In genomic region chr6:106593756-106594155, GRCm38 (mm10) we compare ENCODE assay signal across 13 mouse cellular contexts.
DNase-seq lines count a peak whose midpoint lies in the region; ATAC-seq lines count a peak whose summit lies in the region.
"Had no signal": no experiment of that assay in that cellular context is flagged by ENCODE, and none has a peak within 500 bp of the region (broad histone marks: within the 10 kb centered on the region; RNA-seq: fewer than 3 reads in every experiment).

No protein-coding gene starts in this region.

- no peaks in the 10 kb centered on the region for H3K36me3 ChIP-seq in heart, embryonic 12.5 days
- H3K36me3 ChIP-seq in midbrain, embryonic 12.5 days = no peaks in the 10 kb centered on the region
- H3K36me3 ChIP-seq in midbrain, embryonic 10.5 days = no peaks in the 10 kb centered on the region
- no peaks in the 10 kb centered on the region for H3K36me3 ChIP-seq in embryonic facial prominence, embryonic 14.5 days (ENCODE audit: control insufficient read depth, insufficient read depth, low read length)
- no peaks in the 10 kb centered on the region for H3K36me3 ChIP-seq in neural tube, embryonic 13.5 days
- H3K36me3 ChIP-seq: lung, embryonic 15.5 days; stomach, embryonic 15.5 days had no signal

- H3K9me3 ChIP-seq in heart, embryonic 12.5 days (replicated peaks) = no peaks in the 10 kb centered on the region
- no peaks in the 10 kb centered on the region for H3K9me3 ChIP-seq in midbrain, embryonic 12.5 days
- H3K9me3 ChIP-seq in midbrain, embryonic 10.5 days (replicated peaks) = no peaks in the 10 kb centered on the region
- no peaks in the 10 kb centered on the region for H3K9me3 ChIP-seq in embryonic facial prominence, embryonic 14.5 days (ENCODE audit: control insufficient read depth, low read length)
- no peaks in the 10 kb centered on the region for H3K9me3 ChIP-seq in neural tube, embryonic 13.5 days
- H3K9me3 ChIP-seq: lung, embryonic 15.5 days; stomach, embryonic 15.5 days had no signal

- no peaks in the 10 kb centered on the region for H3K27me3 ChIP-seq in heart, embryonic 12.5 days (replicated peaks)
- no peaks in the 10 kb centered on the region for H3K27me3 ChIP-seq in midbrain, embryonic 12.5 days
- H3K27me3 ChIP-seq in midbrain, embryonic 10.5 days (ENCODE audit: low read depth, poor library complexity, severe bottlenecking) = no peaks in the 10 kb centered on the region
- no peaks in the 10 kb centered on the region for H3K27me3 ChIP-seq in embryonic facial prominence, embryonic 14.5 days (replicated peaks; ENCODE audit: control insufficient read depth, insufficient read depth, low read length)
- no peaks in the 10 kb centered on the region for H3K27me3 ChIP-seq in neural tube, embryonic 13.5 days
- H3K27me3 ChIP-seq: lung, embryonic 15.5 days; stomach, embryonic 15.5 days had no signal

- DNase-seq in heart, adult 8-10 months (ENCODE audit: low spot score) = no peak
- DNase-seq in midbrain, embryonic 10.5 days (ENCODE audit: low spot score) = no peak
- DNase-seq in embryonic facial prominence, embryonic 14.5 days (ENCODE audit: low spot score) = peak; percentile 12
- DNase-seq in layer of hippocampus, adult 8-10 months (ENCODE audit: low spot score in 2 of 2) = no peak
- no peak for DNase-seq in adrenal gland, postnatal 14 days
- DNase-seq: cerebellum, adult 8-10 months; gastrocnemius, postnatal 36 days; kidney, adult 8-10 months had no signal

- no peak overlapping the region for H3K27ac ChIP-seq in heart, embryonic 12.5 days (ENCODE audit: poor library complexity, severe bottlenecking)
- no peak overlapping the region for H3K27ac ChIP-seq in midbrain, embryonic 12.5 days (replicated peaks)
- H3K27ac ChIP-seq in midbrain, embryonic 10.5 days (replicated peaks) = no peak overlapping the region
- no peak overlapping the region for H3K27ac ChIP-seq in embryonic facial prominence, embryonic 14.5 days (replicated peaks; ENCODE audit: low read depth, low read length)
- no peak overlapping the region for H3K27ac ChIP-seq in neural tube, embryonic 13.5 days (replicated peaks)
- H3K27ac ChIP-seq: lung, embryonic 15.5 days; stomach, embryonic 15.5 days had no signal

- H3K4me3 ChIP-seq in heart, embryonic 12.5 days = peak overlapping the region; percentile 16; the same call in 1 of the 2 replicates
- no peak overlapping the region for H3K4me3 ChIP-seq in midbrain, embryonic 12.5 days
- no peak overlapping the region for H3K4me3 ChIP-seq in midbrain, embryonic 10.5 days
- H3K4me3 ChIP-seq in embryonic facial prominence, embryonic 14.5 days (ENCODE audit: low read depth, low read length) = no peak overlapping the region
- no peak overlapping the region for H3K4me3 ChIP-seq in neural tube, embryonic 13.5 days
- H3K4me3 ChIP-seq: lung, embryonic 15.5 days; stomach, embryonic 15.5 days had no signal

- H3K4me2 ChIP-seq in heart, embryonic 12.5 days = peak overlapping the region; percentile 57
- 0 out of 2 replicates have a peak overlapping the region, but pooled peaks have one; percentile 13 for H3K4me2 ChIP-seq in midbrain, embryonic 12.5 days (replicated peaks)
- no peak overlapping the region for H3K4me2 ChIP-seq in embryonic facial prominence, embryonic 14.5 days (ENCODE audit: low read depth, low read length)
- peak overlapping the region; percentile 21 for H3K4me2 ChIP-seq in neural tube, embryonic 13.5 days
- H3K4me2 ChIP-seq: lung, embryonic 15.5 days; stomach, embryonic 15.5 days had no signal

- WGBS in heart, embryonic 12.5 days = 23% methylated on average over 9 of the region's 9 CpGs
- WGBS in midbrain, embryonic 12.5 days = 12% methylated on average over 9 of the region's 9 CpGs
- WGBS in midbrain, embryonic 10.5 days = 15% methylated on average over 9 of the region's 9 CpGs
- 24% methylated on average over 9 of the region's 9 CpGs for WGBS in embryonic facial prominence, embryonic 14.5 days
- 6% methylated on average over 9 of the region's 9 CpGs for WGBS in neural tube, embryonic 13.5 days

- no peak overlapping the region for H3K9ac ChIP-seq in heart, embryonic 12.5 days
- H3K9ac ChIP-seq in midbrain, embryonic 12.5 days (replicated peaks) = no peak overlapping the region
- no peak overlapping the region for H3K9ac ChIP-seq in embryonic facial prominence, embryonic 14.5 days (ENCODE audit: low read depth, low read length)
- H3K9ac ChIP-seq in neural tube, embryonic 13.5 days = no peak overlapping the region
- H3K9ac ChIP-seq: lung, embryonic 15.5 days; stomach, embryonic 15.5 days had no signal

- no peaks in the 10 kb centered on the region for H3K4me1 ChIP-seq in heart, embryonic 12.5 days (replicated peaks)
- H3K4me1 ChIP-seq in midbrain, embryonic 12.5 days = peaks cover 6% of the 10 kb centered on the region; the same call in 1 of the 2 replicates
- H3K4me1 ChIP-seq in midbrain, embryonic 10.5 days = peaks cover 8% of the 10 kb centered on the region
- H3K4me1 ChIP-seq in embryonic facial prominence, embryonic 14.5 days (ENCODE audit: control insufficient read depth, insufficient read depth, low read length) = no peaks in the 10 kb centered on the region
- H3K4me1 ChIP-seq in neural tube, embryonic 13.5 days (replicated peaks) = peaks cover 9% of the 10 kb centered on the region; the same call in 1 of the 2 replicates
- H3K4me1 ChIP-seq: lung, embryonic 15.5 days; stomach, embryonic 15.5 days had no signal

- ATAC-seq in heart, embryonic 12.5 days (ENCODE audit: insufficient number of reproducible peaks, low FRiP score) = no peak
- ATAC-seq in midbrain, embryonic 12.5 days (ENCODE audit: low FRiP score, low read depth) = 0 out of 2 replicates have a peak, but pooled peaks have one; percentile 27
- peak; percentile 15; the same call in 1 of the 2 replicates for ATAC-seq in embryonic facial prominence, embryonic 14.5 days (ENCODE audit: low read depth)
- no peak for ATAC-seq in neural tube, embryonic 13.5 days (ENCODE audit: low read depth)

Comparison
In these comparisons a context has a peak if more than half of its experiments do, and no peak if none do; other contexts are left out.
1. ATAC-seq: peak in midbrain, embryonic 12.5 days (single experiment) and embryonic facial prominence, embryonic 14.5 days (single experiment); none in heart, embryonic 12.5 days (single experiment) and neural tube, embryonic 13.5 days (single experiment).